Mouse (Mus musculus): ENCODE measurements around the gene Prmt2.

DNA sequence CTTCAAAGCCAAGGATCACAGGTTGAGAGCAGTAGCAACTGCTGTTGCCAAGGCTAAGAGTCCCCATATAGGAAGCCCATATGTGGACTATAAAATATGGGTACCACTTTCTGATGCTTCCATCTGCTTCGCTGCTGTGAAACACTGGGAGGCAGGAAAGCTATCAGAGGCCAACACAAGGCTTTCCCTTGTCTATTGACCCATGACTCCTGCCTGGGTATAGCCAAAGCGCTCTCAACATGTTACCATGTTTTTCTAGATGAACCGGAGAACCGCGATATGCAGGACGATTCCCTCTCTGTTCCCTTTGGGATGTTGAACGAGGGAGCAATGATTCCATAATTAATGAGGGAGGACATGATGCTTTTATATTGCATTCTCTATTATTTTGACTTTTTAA is 26.9 kb downstream of the Prmt2 start:
- TF ChIP-seq CTCF (IDR thresholded peaks at IDR 0.05; ENCODE audit: control insufficient read depth, insufficient read depth, insufficient read length) (no peak), USF1 (IDR thresholded peaks at IDR 0.05; ENCODE audit: low read depth) (no peak), MYOG (IDR thresholded peaks at IDR 0.05; ENCODE audit: control insufficient read depth, extremely low read depth, insufficient read length) (no peak), MAX (IDR thresholded peaks at IDR 0.05) (no peak), MYOD1 (IDR thresholded peaks at IDR 0.05; ENCODE audit: control insufficient read depth, insufficient read length, low read depth) (no peak), CEBPB (IDR thresholded peaks at IDR 0.05; ENCODE audit: low read depth) (no peak)
